Mouse (Mus musculus) stomach, embryonic 16.5 days (tissue): Measurements from ENCODE around the gene Lrch2. TPM values are rescaled to one million over a fixed set of nuclear protein-coding genes. Genes with fewer than 3 reads are reported as not detected.
"Not testable (repeated sequence)": the region's sequence is repeated elsewhere in the genome, so short reads cannot be mapped to it uniquely, and the experiment has no call there.

Experiments
- ATAC-seq: fragments of 200-750 bp; cut with Nextera tagmentation; 2 replicates; pipeline ENCODE4 v1.8.0; 2017; ENCODE audit warnings: moderate number of reproducible peaks, moderate TSS enrichment; ENCODE audit not compliant: insufficient read depth, low FRiP score
- H3K27ac ChIP-seq: fragments of 300-500 bp; sonication (generic); 2 replicates; pipeline ENCODE4 v1.5.1; 2014; ENCODE audit warnings: low read length
- H3K27me3 ChIP-seq: fragments of 300-500 bp; sonication (generic); 2 replicates; pipeline ENCODE4 v1.6.1; 2014; ENCODE audit warnings: low read length, control low read depth, mixed read lengths; ENCODE audit not compliant: control insufficient read depth, insufficient read depth
- H3K36me3 ChIP-seq: fragments of 300-500 bp; sonication (generic); 2 replicates; pipeline ENCODE4 v1.6.1; 2014; ENCODE audit warnings: low read length; ENCODE audit not compliant: control insufficient read depth, insufficient read depth
- H3K4me1 ChIP-seq: fragments of 300-500 bp; sonication (generic); 2 replicates; pipeline ENCODE4 v1.6.1; 2014; ENCODE audit warnings: low read length, control low read depth, mixed read lengths; ENCODE audit not compliant: control insufficient read depth, insufficient read depth
- H3K4me2 ChIP-seq: fragments of 300-500 bp; sonication (generic); 2 replicates; pipeline ENCODE4 v1.6.1; 2014; ENCODE audit warnings: low read depth, low read length, mixed read lengths
- H3K4me3 ChIP-seq: fragments of 300-500 bp; sonication (generic); replicated peaks from 2 replicates; pipeline ENCODE4 v1.5.1; 2014; ENCODE audit warnings: mild to moderate bottlenecking, low read length
- H3K9ac ChIP-seq: fragments of 300-500 bp; sonication (generic); 2 replicates; pipeline ENCODE4 v1.6.1; 2014; ENCODE audit warnings: low read length
- H3K9me3 ChIP-seq: fragments of 300-500 bp; sonication (generic); replicated peaks from 2 replicates; pipeline ENCODE4 v1.6.1; 2016; ENCODE audit warnings: low read length, control low read depth; ENCODE audit not compliant: control insufficient read depth
- WGBS: fragments of 180-500 bp; shearing (Covaris S2); extraction: QIAGEN DNeasy Blood & Tissue Kit; methylation state at CpG from one replicate; pipeline ENCODE4 v1.1.7; 2014; 5-methylcytosine and 5-hydroxymethylcytosine counted together
- polyA plus RNA-seq: library from polyadenylated mRNA; unstranded; fragments of >200 nt; fragmentation: Nextera tagmentation; extraction: Ambion mirVana; gene quantifications from 2 replicates; pipeline ENCODE4 v1.2.1, GENCODE M21; 2015

Lrch2 gene
- 2.7 and 3.7 TPM in 2 replicates for polyA plus RNA-seq

- Histone ChIP-seq H3K27me3 (no peaks in the 10 kb centered on the region), H3K4me3 (peak within 1 kb of the TSS; percentile 53), H3K9ac (peak within 1 kb of the TSS; percentile 50), H3K4me2 (peak within 1 kb of the TSS; percentile 49), H3K27ac (peak within 1 kb of the TSS; percentile 52; the same call in 1 of the 2 replicates), H3K36me3 (no peaks in the 10 kb centered on the region), H3K4me1 (no peaks in the 10 kb centered on the region), H3K9me3 (no peaks in the 10 kb centered on the region)
- ATAC-seq: peak; percentile 82
- 18% methylated on average over 38 of the region's 50 CpGs for WGBS
These were observed at the start of gene Lrch2 for GRCm38 (mm10) chrX:147553421-147554201. Gene Lrch2, minus strand, starts transcription at chrX:147554081.

- H3K4me3 ChIP-seq: no peak overlapping the region
- ATAC-seq: no peak
- no peaks in the 10 kb centered on the region for H3K36me3 ChIP-seq
- H3K4me2 ChIP-seq: no peak overlapping the region
- no peaks in the 10 kb centered on the region for H3K4me1 ChIP-seq
- H3K9me3 ChIP-seq: no peaks in the 10 kb centered on the region
- H3K27me3 ChIP-seq: no peaks in the 10 kb centered on the region
- no peak overlapping the region for H3K27ac ChIP-seq
- 67% methylated on average over 11 of the region's 11 CpGs for WGBS
- H3K9ac ChIP-seq: no peak overlapping the region
These were observed 12.7 kb downstream of the Lrch2 start for GRCm38 (mm10) chrX:147540934-147541870.

GRCm38 (mm10) chrX:147538377-147538776 is 15.5 kb downstream of the Lrch2 start:
- ATAC-seq: no peak
- Histone ChIP-seq H3K27ac (no peak overlapping the region), H3K36me3 (no peaks in the 10 kb centered on the region), H3K9me3 (no peaks in the 10 kb centered on the region), H3K27me3 (no peaks in the 10 kb centered on the region), H3K4me2 (no peak overlapping the region), H3K4me1 (no peaks in the 10 kb centered on the region), H3K4me3 (no peak overlapping the region), H3K9ac (no peak overlapping the region)

GRCm38 (mm10) chrX:147537117-147537516 is 16.8 kb downstream of the Lrch2 start:
- H3K4me1 ChIP-seq, H3K9me3 ChIP-seq, H3K9ac ChIP-seq, H3K27ac ChIP-seq, H3K4me2 ChIP-seq, ATAC-seq, H3K27me3 ChIP-seq, H3K4me3 ChIP-seq, H3K36me3 ChIP-seq: not testable (repeated sequence)
- WGBS: 79% methylated on average over 3 of the region's 3 CpGs

- H3K27me3 ChIP-seq: no peaks in the 10 kb centered on the region
- H3K9me3 ChIP-seq: no peaks in the 10 kb centered on the region
- no peak overlapping the region for H3K4me3 ChIP-seq
- no peak overlapping the region for H3K27ac ChIP-seq
- no peaks in the 10 kb centered on the region for H3K4me1 ChIP-seq
- H3K4me2 ChIP-seq: no peak overlapping the region
- 69% methylated on average over 2 of the region's 2 CpGs for WGBS
- no peak overlapping the region for H3K9ac ChIP-seq
- ATAC-seq: no peak
- H3K36me3 ChIP-seq: no peaks in the 10 kb centered on the region
These were observed 18.3 kb downstream of the Lrch2 start for GRCm38 (mm10) chrX:147535616-147536015.

- no peak overlapping the region for H3K4me2 ChIP-seq
- H3K9ac ChIP-seq: no peak overlapping the region
- H3K27me3 ChIP-seq: no peaks in the 10 kb centered on the region
- H3K4me3 ChIP-seq: no peak overlapping the region
- WGBS: 48% methylated on average over 4 of the region's 4 CpGs
- no peak for ATAC-seq
- H3K36me3 ChIP-seq: no peaks in the 10 kb centered on the region
- H3K4me1 ChIP-seq: no peaks in the 10 kb centered on the region
- no peak overlapping the region for H3K27ac ChIP-seq
- no peaks in the 10 kb centered on the region for H3K9me3 ChIP-seq
These were observed 22.2 kb downstream of the Lrch2 start for GRCm38 (mm10) chrX:147531675-147532074.

- ATAC-seq: no peak
- no peaks in the 10 kb centered on the region for H3K9me3 ChIP-seq
- 65% methylated on average over 7 of the region's 7 CpGs for WGBS
These were observed 26.2 kb downstream of the Lrch2 start for GRCm38 (mm10) chrX:147527646-147528172.

GRCm38 (mm10) chrX:147489551-147489950 is 64.3 kb downstream of the Lrch2 start:
- no peak for ATAC-seq
- H3K27ac ChIP-seq: no peak overlapping the region
- no peaks in the 10 kb centered on the region for H3K9me3 ChIP-seq
- no peak overlapping the region for H3K9ac ChIP-seq
- 59% methylated on average over 2 of the region's 2 CpGs for WGBS
- no peak overlapping the region for H3K4me2 ChIP-seq
- H3K27me3 ChIP-seq: no peaks in the 10 kb centered on the region
- H3K4me3 ChIP-seq: no peak overlapping the region
- no peaks in the 10 kb centered on the region for H3K4me1 ChIP-seq
- no peaks in the 10 kb centered on the region for H3K36me3 ChIP-seq

More at GRCm38 (mm10) chrX:147527646-147528172, 26.2 kb downstream of the Lrch2 start:
- no peaks in the 10 kb centered on the region for H3K27me3 ChIP-seq
- H3K4me1 ChIP-seq: no peaks in the 10 kb centered on the region
- no peak overlapping the region for H3K27ac ChIP-seq
- H3K4me3 ChIP-seq: no peak overlapping the region
- no peaks in the 10 kb centered on the region for H3K36me3 ChIP-seq
- no peak overlapping the region for H3K4me2 ChIP-seq
- no peak overlapping the region for H3K9ac ChIP-seq

- not testable (repeated sequence) for H3K36me3 ChIP-seq, H3K27me3 ChIP-seq, H3K27ac ChIP-seq, H3K9me3 ChIP-seq, ATAC-seq, H3K4me2 ChIP-seq, H3K4me1 ChIP-seq, H3K9ac ChIP-seq, H3K4me3 ChIP-seq
- WGBS: 74% methylated on average over 1 of the region's 1 CpGs
These were observed 100.3 kb downstream of the Lrch2 start, which contains the start of gene Vmn1r239-ps for GRCm38 (mm10) chrX:147453610-147454009. Gene Vmn1r239-ps, minus strand, starts transcription at chrX:147453710.
